Mouse (Mus musculus): ENCODE data around the gene Cox19. TPM values are rescaled to one million over a fixed set of nuclear protein-coding genes. Genes with fewer than 3 reads are reported as not detected.
"Not testable (repeated sequence)": the region's sequence is repeated elsewhere in the genome, so short reads cannot be mapped to it uniquely, and the experiment has no call there.

The Cox19 gene
- polyA plus RNA-seq, 1 experiment from 2014 or later = 68.5 TPM

- Histone ChIP-seq H3K9ac (peak overlapping the region; percentile 97), H3K27ac (peak overlapping the region; percentile 100), H3K4me1 (replicated peaks) (peaks cover 98% of the 10 kb centered on the region), H3K36me3 (peaks cover 63% of the 10 kb centered on the region), H3K4me2 (peak overlapping the region; percentile 89), H3K4me3 (replicated peaks) (peak overlapping the region; percentile 76)
- ATAC-seq (ENCODE audit: low read depth) = peak; percentile 30
- H3K27me3 ChIP-seq; H3K9me3 ChIP-seq (replicated peaks): not testable (repeated sequence)
- DNase-seq = peak; percentile 55
- 29% methylated on average over 5 of the region's 5 CpGs for WGBS (ENCODE audit: insufficient replicate concordance)
Observed at GRCm38 (mm10) chr5:139390324-139391119, 39.3 kb upstream of the Cox19 start.

GRCm38 (mm10) chr5:139389676-139390061, 38.5 kb upstream of the Cox19 start:
- Histone ChIP-seq H3K27ac (peak overlapping the region; percentile 100), H3K36me3 (peaks cover 63% of the 10 kb centered on the region)
- 2% methylated on average over 6 of the region's 6 CpGs for WGBS (ENCODE audit: insufficient replicate concordance)

DNA sequence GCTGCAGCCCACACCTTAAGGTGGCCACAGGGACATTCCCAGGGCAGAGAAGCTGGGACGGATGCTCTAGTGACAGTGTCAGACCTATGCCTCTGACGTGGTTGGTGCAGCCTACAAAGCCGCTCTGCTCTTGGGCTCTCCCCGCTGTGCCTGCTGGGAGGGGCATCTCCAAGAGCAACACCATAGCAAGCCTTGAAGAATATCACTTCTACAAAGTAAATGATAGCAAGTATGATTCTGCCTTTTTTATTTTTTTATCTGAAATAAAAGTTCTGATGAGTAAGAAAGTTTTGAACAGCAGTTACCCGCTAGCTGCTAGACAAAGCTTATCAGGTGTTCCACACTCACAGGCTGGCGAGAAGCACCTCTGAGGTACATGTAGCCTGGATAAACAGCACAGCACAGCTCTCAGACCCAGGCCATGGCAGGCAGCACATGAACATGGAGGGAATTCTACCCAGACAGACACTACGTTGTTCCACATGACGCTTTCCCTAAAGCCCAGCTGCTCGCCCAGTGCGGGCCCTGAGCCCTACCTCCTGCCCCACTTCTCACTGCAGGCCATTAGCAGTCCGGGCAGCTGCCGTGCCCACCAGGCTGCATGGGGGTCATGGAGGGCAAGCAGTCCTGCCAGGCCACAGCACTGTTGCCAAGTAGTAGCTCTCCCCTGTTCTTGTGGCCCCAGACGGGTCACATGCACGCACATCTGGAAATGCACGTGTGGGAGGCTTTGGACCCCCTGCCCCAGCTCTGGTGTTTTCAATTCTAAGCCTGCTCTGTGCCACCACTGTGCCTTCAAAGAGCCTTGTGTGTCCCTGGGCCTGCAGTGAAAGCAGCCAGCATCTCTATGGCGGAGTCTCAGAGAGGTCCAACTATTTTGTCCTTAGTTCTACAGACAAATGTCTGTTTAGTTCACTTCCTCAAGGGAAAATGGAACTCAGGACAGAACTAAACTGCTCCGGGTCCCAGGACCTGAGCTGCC, 37.8 kb upstream of the Cox19 start:
- H3K9me3 ChIP-seq (replicated peaks) = no peaks in the 10 kb centered on the region
- peak overlapping the region; percentile 89 for H3K4me2 ChIP-seq
- peak overlapping the region; percentile 100 for H3K27ac ChIP-seq
- 37% methylated on average over 17 of the region's 17 CpGs for WGBS (ENCODE audit: insufficient replicate concordance)
- peaks cover 98% of the 10 kb centered on the region for H3K4me1 ChIP-seq (replicated peaks)
- DNase-seq (peak; percentile 76), ATAC-seq (ENCODE audit: low read depth) (peak; percentile 76)
- peaks cover 63% of the 10 kb centered on the region for H3K36me3 ChIP-seq
- no peaks in the 10 kb centered on the region for H3K27me3 ChIP-seq
- peak overlapping the region; percentile 97 for H3K9ac ChIP-seq
- H3K4me3 ChIP-seq (replicated peaks) = peak overlapping the region; percentile 76

More at GRCm38 (mm10) chr5:139389676-139390061, 38.5 kb upstream of the Cox19 start:
- peak; percentile 86 for DNase-seq
- H3K9ac ChIP-seq = peak overlapping the region; percentile 97
- no peaks in the 10 kb centered on the region for H3K27me3 ChIP-seq
- peak; percentile 87 for ATAC-seq (ENCODE audit: low read depth)
- H3K9me3 ChIP-seq (replicated peaks) = no peaks in the 10 kb centered on the region
- peaks cover 98% of the 10 kb centered on the region for H3K4me1 ChIP-seq (replicated peaks)
- peak overlapping the region; percentile 76 for H3K4me3 ChIP-seq (replicated peaks)
- peak overlapping the region; percentile 89 for H3K4me2 ChIP-seq

DNA sequence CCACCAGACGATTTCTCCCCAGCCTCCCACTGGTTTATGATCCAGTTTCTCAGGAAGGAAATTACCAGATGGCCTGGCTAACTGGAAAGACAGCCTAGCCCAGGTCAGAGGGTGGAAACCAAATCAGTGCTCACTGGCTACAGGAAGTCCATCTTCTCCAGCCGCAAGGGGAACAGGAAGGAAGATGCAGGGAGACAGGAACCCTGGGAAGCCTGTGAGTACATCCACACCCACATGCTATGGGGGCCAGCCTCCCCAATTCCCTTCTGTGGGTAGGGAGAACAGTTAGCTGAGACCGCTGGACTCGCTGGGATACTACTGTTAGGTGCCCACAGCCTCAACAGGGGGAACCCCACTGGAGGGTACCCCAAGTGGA, 37.0 kb upstream of the Cox19 start:
- H3K27ac ChIP-seq = peak overlapping the region; percentile 100
- H3K36me3 ChIP-seq = peaks cover 62% of the 10 kb centered on the region
- peak overlapping the region; percentile 76 for H3K4me3 ChIP-seq (replicated peaks)
- no peak for ATAC-seq (ENCODE audit: low read depth)
- WGBS (ENCODE audit: insufficient replicate concordance) = 50% methylated on average over 4 of the region's 4 CpGs
- H3K4me1 ChIP-seq (replicated peaks) = peaks cover 98% of the 10 kb centered on the region
- peak overlapping the region; percentile 89 for H3K4me2 ChIP-seq
- DNase-seq = no peak
- H3K9me3 ChIP-seq (replicated peaks) = no peaks in the 10 kb centered on the region
- H3K27me3 ChIP-seq = no peaks in the 10 kb centered on the region
- peak overlapping the region; percentile 97 for H3K9ac ChIP-seq

DNA sequence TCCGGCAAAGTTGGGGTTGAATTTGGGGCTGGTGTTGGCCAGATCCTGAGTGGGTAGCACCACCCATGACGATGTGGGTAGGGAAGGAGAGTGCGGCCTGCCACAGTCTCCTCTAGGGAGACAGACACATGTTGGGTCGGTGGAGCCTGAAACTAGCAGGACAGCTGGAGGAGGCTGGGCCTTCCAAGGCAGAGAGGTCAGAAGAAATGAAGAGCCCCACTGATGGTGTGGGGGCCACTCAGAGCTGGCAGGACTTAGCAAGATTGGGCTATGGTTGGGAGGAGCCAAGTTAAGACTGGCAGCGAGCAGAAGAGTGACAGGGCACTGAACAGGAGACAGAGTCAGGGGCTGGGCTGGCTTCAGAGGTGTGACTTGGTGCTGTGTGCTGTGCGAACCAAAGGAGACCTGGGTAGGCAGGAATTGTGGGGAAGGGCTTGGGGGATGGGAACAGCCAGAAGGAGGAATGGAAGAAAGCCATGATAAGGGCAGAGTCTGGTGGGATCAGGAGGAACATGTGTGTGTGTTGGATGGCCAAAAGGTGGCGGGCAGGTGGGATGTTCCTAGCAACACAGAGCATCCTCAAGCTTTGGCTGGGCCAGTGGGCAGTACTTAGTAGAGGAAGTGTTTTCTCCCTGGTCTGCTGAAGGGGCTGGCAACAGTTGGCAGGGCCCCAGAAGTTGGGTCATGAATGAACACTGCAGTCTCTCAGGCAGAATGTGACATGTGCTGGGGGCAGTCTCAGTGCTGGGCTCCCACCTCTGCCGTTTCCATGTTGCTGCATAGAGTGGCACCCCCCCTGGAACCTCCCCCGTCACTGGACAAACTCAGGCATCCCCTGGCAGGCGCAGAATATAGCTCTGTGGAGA, 36.3 kb upstream of the Cox19 start:
- DNase-seq = no peak
- no peaks in the 10 kb centered on the region for H3K9me3 ChIP-seq (replicated peaks)
- peak overlapping the region; percentile 76 for H3K4me3 ChIP-seq (replicated peaks)
- H3K27me3 ChIP-seq = no peaks in the 10 kb centered on the region
- ATAC-seq (ENCODE audit: low read depth) = no peak
- peaks cover 56% of the 10 kb centered on the region for H3K36me3 ChIP-seq
- H3K4me2 ChIP-seq = peak overlapping the region; percentile 89
- peak overlapping the region; percentile 97 for H3K9ac ChIP-seq
- peak overlapping the region; percentile 100 for H3K27ac ChIP-seq
- peaks cover 98% of the 10 kb centered on the region for H3K4me1 ChIP-seq (replicated peaks)
- 75% methylated on average over 10 of the region's 10 CpGs for WGBS (ENCODE audit: insufficient replicate concordance)

DNA sequence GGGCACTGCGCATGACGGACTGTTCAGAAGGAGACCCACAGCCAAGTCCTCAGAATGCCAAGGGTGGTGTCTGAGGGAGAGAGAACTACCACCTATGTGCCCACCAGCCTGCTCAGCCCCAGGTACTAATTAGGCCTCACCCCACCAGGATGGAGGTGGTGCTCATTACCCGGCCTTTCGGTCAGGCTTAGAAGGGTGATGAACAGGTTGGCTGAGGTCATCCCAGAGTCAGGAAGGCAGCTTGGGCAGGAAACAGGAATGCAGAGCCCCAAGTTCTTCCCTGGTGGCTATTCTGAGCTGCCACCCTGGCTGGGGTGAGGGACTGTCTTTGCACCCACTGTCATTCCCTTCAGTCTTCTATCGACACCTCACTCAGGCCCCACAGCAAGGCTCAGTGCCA, 34.8 kb upstream of the Cox19 start:
- Histone ChIP-seq H3K27ac (peak overlapping the region; percentile 100), H3K9me3 (replicated peaks) (no peaks in the 10 kb centered on the region), H3K27me3 (no peaks in the 10 kb centered on the region), H3K4me3 (replicated peaks) (no peak overlapping the region; the same call in 1 of the 2 replicates), H3K4me2 (peak overlapping the region; percentile 89), H3K4me1 (replicated peaks) (peaks cover 98% of the 10 kb centered on the region), H3K36me3 (peaks cover 41% of the 10 kb centered on the region), H3K9ac (peak overlapping the region; percentile 97)
- DNase-seq (no peak), ATAC-seq (ENCODE audit: low read depth) (no peak)
- 82% methylated on average over 5 of the region's 5 CpGs for WGBS (ENCODE audit: insufficient replicate concordance)

- ATAC-seq (ENCODE audit: low read depth) = no peak
- Histone ChIP-seq H3K4me1 (replicated peaks) (peaks cover 93% of the 10 kb centered on the region), H3K4me2 (peak overlapping the region; percentile 89), H3K9ac (peak overlapping the region; percentile 97), H3K9me3 (replicated peaks) (no peaks in the 10 kb centered on the region), H3K27ac (peak overlapping the region; percentile 100), H3K27me3 (no peaks in the 10 kb centered on the region), H3K36me3 (peaks cover 36% of the 10 kb centered on the region), H3K4me3 (replicated peaks) (0 out of 2 replicates have a peak overlapping the region, but pooled peaks have one; percentile 8)
- no peak for DNase-seq
- WGBS (ENCODE audit: insufficient replicate concordance) = 51% methylated on average over 10 of the region's 10 CpGs
Observed at GRCm38 (mm10) chr5:139384531-139384930, 33.3 kb upstream of the Cox19 start.

- Histone ChIP-seq H3K4me1 (replicated peaks) (peaks cover 93% of the 10 kb centered on the region), H3K9ac (peak overlapping the region; percentile 97), H3K4me2 (peak overlapping the region; percentile 89), H3K4me3 (replicated peaks) (peak overlapping the region; percentile 98), H3K9me3 (replicated peaks) (no peaks in the 10 kb centered on the region), H3K36me3 (peaks cover 36% of the 10 kb centered on the region), H3K27ac (peak overlapping the region; percentile 100), H3K27me3 (no peaks in the 10 kb centered on the region)
- DNase-seq (no peak), ATAC-seq (ENCODE audit: low read depth) (no peak)
- 37% methylated on average over 9 of the region's 9 CpGs for WGBS (ENCODE audit: insufficient replicate concordance)
Observed at GRCm38 (mm10) chr5:139383234-139383633, 32.0 kb upstream of the Cox19 start.

DNA sequence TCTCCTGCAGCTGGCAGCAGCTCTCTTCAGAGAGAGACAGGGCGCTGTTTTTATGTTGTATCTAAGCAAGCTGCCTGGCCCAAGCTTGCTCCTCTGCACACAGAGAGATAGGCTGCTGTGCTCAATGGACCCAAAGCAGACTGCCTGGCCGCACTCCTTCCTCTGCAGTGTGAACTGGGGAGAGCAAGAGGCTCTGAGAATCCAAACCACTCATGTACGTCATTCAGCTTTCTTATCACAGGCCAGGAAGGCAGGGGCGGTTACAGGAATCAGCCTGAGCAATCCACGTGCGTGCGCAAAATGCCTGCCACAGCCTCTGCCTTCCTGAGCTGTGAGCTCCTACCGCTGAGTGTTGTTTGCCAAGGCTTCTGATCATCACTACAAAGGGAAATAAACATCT, 31.5 kb upstream of the Cox19 start:
- peak; percentile 81 for DNase-seq
- H3K4me2 ChIP-seq = peak overlapping the region; percentile 89
- H3K27ac ChIP-seq = peak overlapping the region; percentile 100
- peak overlapping the region; percentile 98 for H3K4me3 ChIP-seq (replicated peaks)
- H3K9me3 ChIP-seq (replicated peaks) = no peaks in the 10 kb centered on the region
- peaks cover 34% of the 10 kb centered on the region for H3K36me3 ChIP-seq
- H3K4me1 ChIP-seq (replicated peaks) = peaks cover 93% of the 10 kb centered on the region
- no peaks in the 10 kb centered on the region for H3K27me3 ChIP-seq
- 6% methylated on average over 8 of the region's 8 CpGs for WGBS (ENCODE audit: insufficient replicate concordance)
- peak; percentile 68 for ATAC-seq (ENCODE audit: low read depth)
- peak overlapping the region; percentile 97 for H3K9ac ChIP-seq

- H3K9ac ChIP-seq = peak overlapping the region; percentile 97
- H3K9me3 ChIP-seq (replicated peaks) = no peaks in the 10 kb centered on the region
- WGBS (ENCODE audit: insufficient replicate concordance) = 27% methylated on average over 18 of the region's 18 CpGs
- peaks cover 33% of the 10 kb centered on the region for H3K36me3 ChIP-seq
- peak overlapping the region; percentile 89 for H3K4me2 ChIP-seq
- H3K4me1 ChIP-seq (replicated peaks) = peaks cover 93% of the 10 kb centered on the region
- peak overlapping the region; percentile 100 for H3K27ac ChIP-seq
- DNase-seq = peak; percentile 85
- peak; percentile 59 for ATAC-seq (ENCODE audit: low read depth)
- no peaks in the 10 kb centered on the region for H3K27me3 ChIP-seq
- peak overlapping the region; percentile 98 for H3K4me3 ChIP-seq (replicated peaks)
Observed at GRCm38 (mm10) chr5:139381586-139382513, 30.6 kb upstream of the Cox19 start.

All from liver, embryonic 13.5 days (tissue).